8 mouse cellular contexts compared by ENCODE assay signal in genomic region chr7:28392429-28393271, GRCm38 (mm10). TPM values are rescaled to one million over a fixed set of nuclear protein-coding genes. Genes with fewer than 3 reads are reported as not detected.
DNase-seq lines count a peak whose midpoint lies in the region; ATAC-seq and TF ChIP-seq lines count a peak whose summit lies in the region.

Gene Med29, minus strand, starts transcription at chr7:28392708.
Gene Paf1, plus strand, starts transcription at chr7:28392951.

- peak within 1 kb of the TSS; percentile 82 for H3K4me3 ChIP-seq in bone marrow, adult 2 months (replicated peaks; ENCODE audit: control insufficient read depth, low read depth, low read length)
- H3K4me3 ChIP-seq in embryonic facial prominence, embryonic 15.5 days (replicated peaks) = peak within 1 kb of the TSS; percentile 86
- H3K4me3 ChIP-seq in limb, embryonic 14.5 days (replicated peaks; ENCODE audit: low read length) = peak within 1 kb of the TSS; percentile 91
- peak within 1 kb of the TSS; percentile 64 for H3K4me3 ChIP-seq in midbrain, postnatal 0 days (ENCODE audit: low read depth, low read length)

- peak; percentile 98 for ATAC-seq in embryonic facial prominence, embryonic 15.5 days (ENCODE audit: insufficient number of reproducible peaks, low FRiP score, low TSS enrichment, low read depth)
- peak; percentile 98 for ATAC-seq in limb, embryonic 14.5 days (ENCODE audit: low FRiP score, low read depth)
- peak; percentile 97 for ATAC-seq in midbrain, postnatal 0 days (ENCODE audit: low FRiP score)

- H3K27ac ChIP-seq in bone marrow, adult 2 months (ENCODE audit: control insufficient read depth, insufficient read depth, low read depth, low read length, poor library complexity) = peak within 1 kb of the TSS; percentile 35
- peak within 1 kb of the TSS; percentile 83 for H3K27ac ChIP-seq in embryonic facial prominence, embryonic 15.5 days (replicated peaks)
- peak within 1 kb of the TSS; percentile 44 for H3K27ac ChIP-seq in limb, embryonic 14.5 days (replicated peaks; ENCODE audit: low read depth, low read length)
- H3K27ac ChIP-seq in midbrain, postnatal 0 days (ENCODE audit: low read depth, low read length) = peak within 1 kb of the TSS; percentile 77

- TF ChIP-seq CTCF in bone marrow, adult 2 months (IDR thresholded peaks at IDR 0.05; ENCODE audit: control insufficient read depth, insufficient read depth, low read length) = no peak
- TF ChIP-seq CTCF in midbrain, postnatal 0 days (IDR thresholded peaks at IDR 0.05) = peak; percentile 12; the same call in 1 of the 2 replicates

- peak; percentile 100 for DNase-seq in 416B (ENCODE audit: low read depth)
- DNase-seq in heart, adult 8-10 months (ENCODE audit: low spot score) = peak; percentile 99
- peak; percentile 99 for DNase-seq in kidney, adult 9 months
- peak; percentile 99 for DNase-seq in limb, embryonic 14.5 days (ENCODE audit: low spot score)
- DNase-seq in midbrain, postnatal 0 days (ENCODE audit: low spot score) = peak; percentile 100
- DNase-seq in spleen, postnatal 14 days (ENCODE audit: low spot score in 2 of 2) = peak; percentile 88

- no peaks in the 10 kb centered on the region for H3K9me3 ChIP-seq in embryonic facial prominence, embryonic 15.5 days (replicated peaks)
- no peaks in the 10 kb centered on the region for H3K9me3 ChIP-seq in limb, embryonic 14.5 days (ENCODE audit: control insufficient read depth, low read length)
- H3K9me3 ChIP-seq in midbrain, postnatal 0 days (ENCODE audit: low read length) = no peaks in the 10 kb centered on the region

- H3K4me2 ChIP-seq in embryonic facial prominence, embryonic 15.5 days (replicated peaks) = peak within 1 kb of the TSS; percentile 93
- H3K4me2 ChIP-seq in limb, embryonic 14.5 days (replicated peaks; ENCODE audit: low read depth, low read length, severe bottlenecking) = peak within 1 kb of the TSS; percentile 91
- peak within 1 kb of the TSS; percentile 89 for H3K4me2 ChIP-seq in midbrain, postnatal 0 days (ENCODE audit: low read depth, low read length, poor library complexity, severe bottlenecking)

- peaks cover 55% of the 10 kb centered on the region for H3K36me3 ChIP-seq in embryonic facial prominence, embryonic 15.5 days
- H3K36me3 ChIP-seq in limb, embryonic 14.5 days (ENCODE audit: control insufficient read depth, insufficient read depth, low read length) = peaks cover 61% of the 10 kb centered on the region
- H3K36me3 ChIP-seq in midbrain, postnatal 0 days (ENCODE audit: insufficient read depth, low read length) = peaks cover 35% of the 10 kb centered on the region

- no peaks in the 10 kb centered on the region for H3K27me3 ChIP-seq in embryonic facial prominence, embryonic 15.5 days
- H3K27me3 ChIP-seq in limb, embryonic 14.5 days (ENCODE audit: control insufficient read depth, insufficient read depth, low read length) = no peaks in the 10 kb centered on the region
- no peaks in the 10 kb centered on the region for H3K27me3 ChIP-seq in midbrain, postnatal 0 days (ENCODE audit: insufficient read depth, low read length)

- under 1% methylated on average over 58 of the region's 58 CpGs for WGBS in bone marrow, adult 2 months
- under 1% methylated on average over 58 of the region's 58 CpGs for whole genome bisulfite sequencing in embryonic facial prominence, embryonic 15.5 days
- under 1% methylated on average over 58 of the region's 58 CpGs for WGBS in limb, embryonic 14.5 days
- WGBS in midbrain, postnatal 0 days = under 1% methylated on average over 58 of the region's 58 CpGs

- no peaks in the 10 kb centered on the region; the same call in 1 of the 2 replicates for H3K4me1 ChIP-seq in bone marrow, adult 2 months (ENCODE audit: control insufficient read depth, insufficient read depth, low read length)
- peaks cover 19% of the 10 kb centered on the region for H3K4me1 ChIP-seq in embryonic facial prominence, embryonic 15.5 days
- peaks cover 8% of the 10 kb centered on the region for H3K4me1 ChIP-seq in limb, embryonic 14.5 days (ENCODE audit: control insufficient read depth, insufficient read depth, low read length)
- 0 out of 2 replicates have a peak, but pooled peaks cover 3% of the 10 kb centered on the region for H3K4me1 ChIP-seq in midbrain, postnatal 0 days (ENCODE audit: insufficient read depth, low read length)

- peak within 1 kb of the TSS; percentile 71 for H3K9ac ChIP-seq in embryonic facial prominence, embryonic 15.5 days
- H3K9ac ChIP-seq in limb, embryonic 14.5 days (ENCODE audit: low read depth, low read length, severe bottlenecking) = peak within 1 kb of the TSS; percentile 80
- peak within 1 kb of the TSS; percentile 78 for H3K9ac ChIP-seq in midbrain, postnatal 0 days (replicated peaks; ENCODE audit: low read length, poor library complexity, severe bottlenecking)

- TF ChIP-seq POLR2A in bone marrow, adult 2 months (IDR thresholded peaks at IDR 0.05; ENCODE audit: borderline replicate concordance, control insufficient read depth, low read depth, low read length) = peak; percentile 95
- peak; percentile 66; the same call in 1 of the 2 replicates for TF ChIP-seq POLR2A in limb, embryonic 14.5 days (IDR thresholded peaks at IDR 0.05; ENCODE audit: borderline replicate concordance, extremely low read depth, insufficient read depth, insufficient read length)

RNA-seq across cellular contexts. Expression of gene Med29, which starts in this region (rescaled TPM):
- polyA plus RNA-seq in bone marrow, adult 2 months (2011; ENCODE audit: insufficient read depth, insufficient read length, low replicate concordance, missing spikeins) = 12.0 and 24.2 TPM in 2 replicates
- polyA plus RNA-seq in embryonic facial prominence, embryonic 15.5 days (2015; fragmentation: Nextera tagmentation; extraction: Ambion mirVana) = 47.7 and 52.1 TPM in 2 replicates
- total RNA-seq in heart, adult 8-10 months (2022) = 10 to 100 TPM; 19.5 to 24.0 (median 22.2) TPM
- 47.5 and 61.6 TPM in 2 replicates for polyA plus RNA-seq in limb, embryonic 14.5 days (2012; rRNA removed)
- polyA plus RNA-seq in limb, embryonic 14.5 days (2014; fragmentation: Nextera tagmentation; extraction: Ambion mirVana) = 46.6 and 49.9 TPM in 2 replicates
- 30.7 and 37.9 TPM in 2 replicates for total RNA-seq in midbrain, postnatal 0 days (2014; rRNA removed)
- polyA plus RNA-seq in midbrain, postnatal 0 days (2015; fragmentation: Nextera tagmentation; extraction: Ambion mirVana) = 41.6 and 43.2 TPM in 2 replicates

RNA-seq across cellular contexts. Expression of gene Paf1, which starts in this region (rescaled TPM):
- 136 and 209 TPM in 2 replicates for polyA plus RNA-seq in bone marrow, adult 2 months (2011; ENCODE audit: insufficient read depth, insufficient read length, low replicate concordance, missing spikeins)
- 78.9 and 84.9 TPM in 2 replicates for polyA plus RNA-seq in embryonic facial prominence, embryonic 15.5 days (2015; fragmentation: Nextera tagmentation; extraction: Ambion mirVana)
- 10 to 100 TPM; 35.7 to 44.4 (median 39.1) TPM for total RNA-seq in heart, adult 8-10 months (2022)
- polyA plus RNA-seq in limb, embryonic 14.5 days (2012; rRNA removed) = 97.8 and 102 TPM in 2 replicates
- 54.2 and 63.1 TPM in 2 replicates for polyA plus RNA-seq in limb, embryonic 14.5 days (2014; fragmentation: Nextera tagmentation; extraction: Ambion mirVana)
- 80.3 and 84.2 TPM in 2 replicates for total RNA-seq in midbrain, postnatal 0 days (2014; rRNA removed)
- polyA plus RNA-seq in midbrain, postnatal 0 days (2015; fragmentation: Nextera tagmentation; extraction: Ambion mirVana) = 89.3 and 90.0 TPM in 2 replicates

Comparison
In these comparisons a context has a peak if more than half of its experiments do, and no peak if none do; other contexts are left out.
1. Peak in every context shown above with its lines: DNase-seq, ATAC-seq, H3K4me3 ChIP-seq and H3K27ac ChIP-seq.